Mouse (Mus musculus): ENCODE results near the gene Shc4. TPM values are rescaled to one million over a fixed set of nuclear protein-coding genes. Genes with fewer than 3 reads are reported as not detected.

Gene Shc4
- polyA plus RNA-seq, 1 experiment, result 0.49 TPM

- TF ChIP-seq MAX (IDR thresholded peaks at IDR 0.05; ENCODE audit: low read depth) (no peak), POLR2A (IDR thresholded peaks at IDR 0.05; ENCODE audit: insufficient read length, low read depth) (no peak), MYOD1 (IDR thresholded peaks at IDR 0.05; ENCODE audit: control insufficient read depth in 1 of 3, insufficient read length in 2 of 3, low read depth in 2 of 3) (no peak), TCF3 (IDR thresholded peaks at IDR 0.05; ENCODE audit: insufficient read length, low read depth) (no peak), REST (IDR thresholded peaks at IDR 0.05; ENCODE audit: insufficient read depth, insufficient read length) (no peak), TCF12 (IDR thresholded peaks at IDR 0.05; ENCODE audit: insufficient read depth, poor library complexity, severe bottlenecking) (no peak), E2F4 (IDR thresholded peaks at IDR 0.05; ENCODE audit: insufficient read depth) (no peak), USF1 (IDR thresholded peaks at IDR 0.05; ENCODE audit: low read depth) (no peak), SRF (IDR thresholded peaks at IDR 0.05; ENCODE audit: control insufficient read depth, insufficient read length, low read depth) (no peak), CEBPB (IDR thresholded peaks at IDR 0.05; ENCODE audit: insufficient read depth, poor library complexity, severe bottlenecking) (no peak), MYOG (IDR thresholded peaks at IDR 0.05; ENCODE audit: control insufficient read depth in 1 of 3, insufficient read depth in 1 of 3, insufficient read length in 2 of 3, low read depth in 2 of 3) (no peak), POLR2AphosphoS2 (IDR thresholded peaks at IDR 0.05; ENCODE audit: insufficient read length, low read depth) (no peak)
- H3K27me3 ChIP-seq (ENCODE audit: control insufficient read depth, insufficient read depth, insufficient read length), result no peaks in the 10 kb centered on the region
- no peaks in the 10 kb centered on the region for H3K36me3 ChIP-seq (ENCODE audit: control insufficient read depth, insufficient read depth)
- H3K4me2 ChIP-seq (ENCODE audit: low read depth), result no peak overlapping the region
- no peak overlapping the region for H3K4me3 ChIP-seq
- H3K79me2 ChIP-seq (ENCODE audit: control insufficient read depth, insufficient read depth), result no peaks in the 10 kb centered on the region
- H3ac ChIP-seq (ENCODE audit: control insufficient read depth, insufficient read length), result no peak overlapping the region
These were observed 62.8 kb downstream of the Shc4 start for GRCm38 (mm10) chr2:125661156-125661555.

GRCm38 (mm10) chr2:125660537-125661130 lies 63.3 kb downstream of the Shc4 start:
- Histone ChIP-seq H3K79me2 (ENCODE audit: control insufficient read depth, insufficient read depth) (no peaks in the 10 kb centered on the region), H3K36me3 (ENCODE audit: control insufficient read depth, insufficient read depth) (no peaks in the 10 kb centered on the region), H3K27me3 (ENCODE audit: control insufficient read depth, insufficient read depth, insufficient read length) (no peaks in the 10 kb centered on the region), H3K4me2 (ENCODE audit: low read depth) (no peak overlapping the region), H3K4me3 (no peak overlapping the region), H3ac (ENCODE audit: control insufficient read depth, insufficient read length) (no peak overlapping the region)
- no peak for TF ChIP-seq E2F4 (IDR thresholded peaks at IDR 0.05; ENCODE audit: insufficient read depth)
- TF ChIP-seq MAX (IDR thresholded peaks at IDR 0.05; ENCODE audit: low read depth), result no peak
- no peak for TF ChIP-seq SRF (IDR thresholded peaks at IDR 0.05; ENCODE audit: control insufficient read depth, insufficient read length, low read depth)

GRCm38 (mm10) chr2:125659823-125660536 lies 64.0 kb downstream of the Shc4 start:
- TF ChIP-seq MYOG (IDR thresholded peaks at IDR 0.05; ENCODE audit: control insufficient read depth in 1 of 3, insufficient read depth in 1 of 3, insufficient read length in 2 of 3, low read depth in 2 of 3) (no peak), POLR2AphosphoS2 (IDR thresholded peaks at IDR 0.05; ENCODE audit: insufficient read length, low read depth) (no peak), REST (IDR thresholded peaks at IDR 0.05; ENCODE audit: insufficient read depth, insufficient read length) (no peak), E2F4 (IDR thresholded peaks at IDR 0.05; ENCODE audit: insufficient read depth) (no peak), POLR2A (IDR thresholded peaks at IDR 0.05; ENCODE audit: insufficient read length, low read depth) (no peak), SRF (IDR thresholded peaks at IDR 0.05; ENCODE audit: control insufficient read depth, insufficient read length, low read depth) (no peak), CEBPB (IDR thresholded peaks at IDR 0.05; ENCODE audit: insufficient read depth, poor library complexity, severe bottlenecking) (no peak), TCF12 (IDR thresholded peaks at IDR 0.05; ENCODE audit: insufficient read depth, poor library complexity, severe bottlenecking) (no peak), MYOD1 (IDR thresholded peaks at IDR 0.05; ENCODE audit: control insufficient read depth in 1 of 3, insufficient read length in 2 of 3, low read depth in 2 of 3) (no peak)
- no peaks in the 10 kb centered on the region for H3K27me3 ChIP-seq (ENCODE audit: control insufficient read depth, insufficient read depth, insufficient read length)
- H3K36me3 ChIP-seq (ENCODE audit: control insufficient read depth, insufficient read depth), result no peaks in the 10 kb centered on the region
- no peak overlapping the region for H3K4me3 ChIP-seq
- no peak overlapping the region for H3ac ChIP-seq (ENCODE audit: control insufficient read depth, insufficient read length)
- H3K4me2 ChIP-seq (ENCODE audit: low read depth), result no peak overlapping the region
- no peaks in the 10 kb centered on the region for H3K79me2 ChIP-seq (ENCODE audit: control insufficient read depth, insufficient read depth)

GRCm38 (mm10) chr2:125655391-125655790 lies 68.6 kb downstream of the Shc4 start:
- Histone ChIP-seq H3K79me2 (ENCODE audit: control insufficient read depth, insufficient read depth) (no peaks in the 10 kb centered on the region), H3K27me3 (ENCODE audit: control insufficient read depth, insufficient read depth, insufficient read length) (no peaks in the 10 kb centered on the region), H3K4me2 (ENCODE audit: low read depth) (no peak overlapping the region), H3K4me3 (no peak overlapping the region), H3ac (ENCODE audit: control insufficient read depth, insufficient read length) (no peak overlapping the region), H3K36me3 (ENCODE audit: control insufficient read depth, insufficient read depth) (no peaks in the 10 kb centered on the region)
- TF ChIP-seq MYOG (IDR thresholded peaks at IDR 0.05; ENCODE audit: control insufficient read depth in 1 of 3, insufficient read depth in 1 of 3, insufficient read length in 2 of 3, low read depth in 2 of 3) (no peak), MAX (IDR thresholded peaks at IDR 0.05; ENCODE audit: low read depth) (no peak), USF1 (IDR thresholded peaks at IDR 0.05; ENCODE audit: low read depth) (no peak), POLR2A (IDR thresholded peaks at IDR 0.05; ENCODE audit: insufficient read length, low read depth) (no peak), MYOD1 (IDR thresholded peaks at IDR 0.05; ENCODE audit: control insufficient read depth in 1 of 3, insufficient read length in 2 of 3, low read depth in 2 of 3) (no peak), REST (IDR thresholded peaks at IDR 0.05; ENCODE audit: insufficient read depth, insufficient read length) (no peak), TCF12 (IDR thresholded peaks at IDR 0.05; ENCODE audit: insufficient read depth, poor library complexity, severe bottlenecking) (no peak), POLR2AphosphoS2 (IDR thresholded peaks at IDR 0.05; ENCODE audit: insufficient read length, low read depth) (no peak), TCF3 (IDR thresholded peaks at IDR 0.05; ENCODE audit: insufficient read length, low read depth) (no peak), SRF (IDR thresholded peaks at IDR 0.05; ENCODE audit: control insufficient read depth, insufficient read length, low read depth) (no peak), CEBPB (IDR thresholded peaks at IDR 0.05; ENCODE audit: insufficient read depth, poor library complexity, severe bottlenecking) (no peak), E2F4 (IDR thresholded peaks at IDR 0.05; ENCODE audit: insufficient read depth) (no peak)

Measured in myocyte (in vitro differentiated cells).